Mouse (Mus musculus): Measurements from ENCODE around the gene Spc24.
"Not testable (repeated sequence)": the region's sequence is repeated elsewhere in the genome, so short reads cannot be mapped to it uniquely, and the experiment has no call there.

The Spc24 gene

GRCm38 (mm10) chr9:21784517-21785307 lies 24.6 kb upstream of the Spc24 start:
- DNase-seq (ENCODE audit: low read depth, low spot score): no peak

GRCm38 (mm10) chr9:21781657-21782468 lies 21.8 kb upstream of the Spc24 start:
- peak; percentile 42 for DNase-seq (ENCODE audit: low read depth, low spot score)

GRCm38 (mm10) chr9:21777726-21778125 lies 17.6 kb upstream of the Spc24 start:
- DNase-seq (ENCODE audit: low read depth, low spot score): peak; percentile 67

- no peak for DNase-seq (ENCODE audit: low read depth, low spot score)
Observed at GRCm38 (mm10) chr9:21774353-21774752, 14.2 kb upstream of the Spc24 start.

GRCm38 (mm10) chr9:21773396-21773795 lies 13.3 kb upstream of the Spc24 start:
- not testable (repeated sequence) for DNase-seq (ENCODE audit: low read depth, low spot score)

- no peak for DNase-seq (ENCODE audit: low read depth, low spot score)
Observed at GRCm38 (mm10) chr9:21769558-21770183, 9.6 kb upstream of the Spc24 start.

- peak; percentile 98 for DNase-seq (ENCODE audit: low read depth, low spot score)
Observed at GRCm38 (mm10) chr9:21768511-21769411, 8.7 kb upstream of the Spc24 start.

- no peak for DNase-seq (ENCODE audit: low read depth, low spot score)
Observed at GRCm38 (mm10) chr9:21767896-21768295, 7.8 kb upstream of the Spc24 start.

- no peak for DNase-seq (ENCODE audit: low read depth, low spot score)
Observed at GRCm38 (mm10) chr9:21764084-21764999, 4.2 kb upstream of the Spc24 start.

GRCm38 (mm10) chr9:21762135-21762534 lies 2.0 kb upstream of the Spc24 start:
- peak; percentile 94 for DNase-seq (ENCODE audit: low read depth, low spot score)

- no peak for DNase-seq (ENCODE audit: low read depth, low spot score)
Observed at GRCm38 (mm10) chr9:21759718-21760117, 385 bp downstream of the Spc24 start.

- DNase-seq (ENCODE audit: low read depth, low spot score): no peak
Observed at GRCm38 (mm10) chr9:21758576-21759529, 1.2 kb downstream of the Spc24 start.

- DNase-seq (ENCODE audit: low read depth, low spot score): no peak
Observed at GRCm38 (mm10) chr9:21754516-21755321, 5.4 kb downstream of the Spc24 start.

GRCm38 (mm10) chr9:21754003-21754402 lies 6.1 kb downstream of the Spc24 start:
- DNase-seq (ENCODE audit: low read depth, low spot score): no peak

- no peak for DNase-seq (ENCODE audit: low read depth, low spot score)
Observed at GRCm38 (mm10) chr9:21752252-21752792, 7.8 kb downstream of the Spc24 start.

GRCm38 (mm10) chr9:21751347-21751746 lies 8.8 kb downstream of the Spc24 start:
- no peak for DNase-seq (ENCODE audit: low read depth, low spot score)

- no peak for DNase-seq (ENCODE audit: low read depth, low spot score)
Observed at GRCm38 (mm10) chr9:21750370-21750769, 9.7 kb downstream of the Spc24 start.
